Mouse (Mus musculus) right cerebral cortex, postnatal 10 days (tissue): ENCODE measurements at regions not wholly inside any gene's neighbourhood (a gene's known extent, or its start where the extent isn't known, plus 50 kb on each side); places are given as distances from the start of the nearest gene placed in this dataset.
"Not testable (repeated sequence)": the region's sequence is repeated elsewhere in the genome, so short reads cannot be mapped to it uniquely, and the experiment has no call there.

Source experiments
- DNase-seq, 2 experiments: peaks; one replicate each; pipeline ENCODE4 v3.0.0; 2021; ENCODE audit warnings: low spot score in 2 of 2

- no peak for DNase-seq
Measured at GRCm38 (mm10) chr5:45382804-45383203, 67.2 kb downstream of the Qdpr start.

GRCm38 (mm10) chr5:45378486-45378885 is 71.5 kb downstream of the Qdpr start:
- DNase-seq: no peak

GRCm38 (mm10) chr5:45373069-45373468 is 77.0 kb downstream of the Qdpr start:
- no peak for DNase-seq

GRCm38 (mm10) chr5:45368451-45368850 is 81.6 kb downstream of the Qdpr start:
- no peak for DNase-seq

GRCm38 (mm10) chr5:45360189-45360588 is 89.8 kb downstream of the Qdpr start:
- no peak for DNase-seq

GRCm38 (mm10) chr5:45340411-45340810 is 109.6 kb downstream of the Qdpr start:
- DNase-seq: no peak

- DNase-seq: no peak
Measured at GRCm38 (mm10) chr5:45336801-45337200, 113.2 kb downstream of the Qdpr start.

GRCm38 (mm10) chr5:45324468-45324867 is 125.6 kb downstream of the Qdpr start:
- not testable (repeated sequence) for DNase-seq

GRCm38 (mm10) chr5:45323500-45323899 is 126.5 kb downstream of the Qdpr start:
- DNase-seq: no peak

- no peak for DNase-seq
Measured at GRCm38 (mm10) chr5:45318026-45318425, 132.0 kb downstream of the Qdpr start.

GRCm38 (mm10) chr5:45301120-45301519 is 148.9 kb downstream of the Qdpr start:
- DNase-seq: peak; percentile 25 to 29

GRCm38 (mm10) chr5:45298872-45299271 is 151.2 kb downstream of the Qdpr start:
- DNase-seq: peak; percentile 56 to 80

GRCm38 (mm10) chr5:45295134-45295533 is 154.9 kb downstream of the Qdpr start:
- DNase-seq: no peak

GRCm38 (mm10) chr5:45292833-45293546 is 157.0 kb downstream of the Qdpr start:
- DNase-seq: no peak

GRCm38 (mm10) chr5:45292383-45292782 is 157.7 kb downstream of the Qdpr start:
- DNase-seq: no peak

- no peak for DNase-seq
Measured at GRCm38 (mm10) chr5:45291752-45292151, 158.3 kb downstream of the Qdpr start.

- DNase-seq: no peak
Measured at GRCm38 (mm10) chr5:45291276-45291675, 158.8 kb downstream of the Qdpr start.

- no peak for DNase-seq
Measured at GRCm38 (mm10) chr5:45286454-45286853, 163.6 kb downstream of the Qdpr start.

- DNase-seq: no peak
Measured at GRCm38 (mm10) chr5:45284680-45285079, 165.4 kb downstream of the Qdpr start.

GRCm38 (mm10) chr5:45283908-45284415 is 166.1 kb downstream of the Qdpr start:
- DNase-seq: no peak

- DNase-seq: no peak
Measured at GRCm38 (mm10) chr5:45282207-45282930, 167.7 kb downstream of the Qdpr start.

GRCm38 (mm10) chr5:45278571-45278970 is 171.5 kb downstream of the Qdpr start:
- peak; percentile 93 to 95 for DNase-seq

GRCm38 (mm10) chr5:45278005-45278432 is 172.0 kb downstream of the Qdpr start:
- no peak for DNase-seq
